Mouse (Mus musculus): ENCODE results near the gene Stra6.

Stra6 gene

GRCm38 (mm10) chr9:58095977-58096376, 32.4 kb downstream of the Stra6 start:
- no peak for DNase-seq (ENCODE audit: low spot score)

- no peak for DNase-seq (ENCODE audit: low spot score)
Measured at GRCm38 (mm10) chr9:58096629-58097301, 33.2 kb downstream of the Stra6 start.

- no peak for DNase-seq (ENCODE audit: low spot score)
Measured at GRCm38 (mm10) chr9:58099836-58100565, 36.4 kb downstream of the Stra6 start.

GRCm38 (mm10) chr9:58102013-58102412, 38.4 kb downstream of the Stra6 start:
- DNase-seq (ENCODE audit: low spot score), result no peak

- no peak for DNase-seq (ENCODE audit: low spot score)
Measured at GRCm38 (mm10) chr9:58103647-58104046, 40.1 kb downstream of the Stra6 start.

GRCm38 (mm10) chr9:58105595-58106169, 42.1 kb downstream of the Stra6 start:
- no peak for DNase-seq (ENCODE audit: low spot score)

- DNase-seq (ENCODE audit: low spot score), result no peak
Measured at GRCm38 (mm10) chr9:58107494-58107893, 43.9 kb downstream of the Stra6 start.

- no peak for DNase-seq (ENCODE audit: low spot score)
Measured at GRCm38 (mm10) chr9:58110787-58111186, 47.2 kb downstream of the Stra6 start.

GRCm38 (mm10) chr9:58111431-58111830, 47.8 kb downstream of the Stra6 start:
- peak; percentile 73 for DNase-seq (ENCODE audit: low spot score)

GRCm38 (mm10) chr9:58112321-58112751, 48.7 kb downstream of the Stra6 start:
- no peak for DNase-seq (ENCODE audit: low spot score)

- DNase-seq (ENCODE audit: low spot score), result no peak
Measured at GRCm38 (mm10) chr9:58112866-58113278, 49.3 kb downstream of the Stra6 start.

GRCm38 (mm10) chr9:58113279-58113884, 49.8 kb downstream of the Stra6 start:
- no peak for DNase-seq (ENCODE audit: low spot score)

GRCm38 (mm10) chr9:58114019-58114418, 50.4 kb downstream of the Stra6 start:
- no peak for DNase-seq (ENCODE audit: low spot score)

- no peak for DNase-seq (ENCODE audit: low spot score)
Measured at GRCm38 (mm10) chr9:58115297-58115925, 51.8 kb downstream of the Stra6 start.

GRCm38 (mm10) chr9:58116024-58116651, 52.5 kb downstream of the Stra6 start:
- DNase-seq (ENCODE audit: low spot score), result no peak

GRCm38 (mm10) chr9:58118671-58119070, 55.1 kb downstream of the Stra6 start, which contains the start of gene Ccdc33:
Ccdc33 (minus strand) TSS chr9:58118823.
- DNase-seq (ENCODE audit: low spot score), result no peak

- DNase-seq (ENCODE audit: low spot score), result no peak
Measured at GRCm38 (mm10) chr9:58125085-58125484, 61.5 kb downstream of the Stra6 start.

GRCm38 (mm10) chr9:58125811-58126210, 62.2 kb downstream of the Stra6 start:
- no peak for DNase-seq (ENCODE audit: low spot score)

- DNase-seq (ENCODE audit: low spot score), result no peak
Measured at GRCm38 (mm10) chr9:58128926-58129413, 65.4 kb downstream of the Stra6 start.

- no peak for DNase-seq (ENCODE audit: low spot score)
Measured at GRCm38 (mm10) chr9:58129508-58129907, 65.9 kb downstream of the Stra6 start.

GRCm38 (mm10) chr9:58130909-58131308, 67.3 kb downstream of the Stra6 start:
- DNase-seq (ENCODE audit: low spot score), result no peak

- no peak for DNase-seq (ENCODE audit: low spot score)
Measured at GRCm38 (mm10) chr9:58131735-58132134, 68.1 kb downstream of the Stra6 start.
